Comparison of ENCODE assay signal across 18 mouse cellular contexts in genomic region chr6:55646111-55646823, GRCm38 (mm10). TPM values are rescaled to one million over a fixed set of nuclear protein-coding genes. Genes with fewer than 3 reads are reported as not detected.
DNase-seq lines count a peak whose midpoint lies in the region; ATAC-seq and TF ChIP-seq lines count a peak whose summit lies in the region.
"Had no signal": no experiment of that assay in that cellular context is flagged by ENCODE, and none has a peak within 500 bp of the region (broad histone marks: within the 10 kb centered on the region; RNA-seq: fewer than 3 reads in every experiment).

No protein-coding gene starts in this region.

- WGBS in neural tube, embryonic 13.5 days: 51% methylated on average over 14 of the region's 14 CpGs
- WGBS in neural tube, embryonic 15.5 days: 46% methylated on average over 14 of the region's 14 CpGs
- 48% methylated on average over 14 of the region's 14 CpGs for WGBS in hindbrain, postnatal 0 days

- TF ChIP-seq CTCF in hindbrain, postnatal 0 days (IDR thresholded peaks at IDR 0.05; ENCODE audit: low read depth): no peak

- peaks cover 59% of the 10 kb centered on the region for H3K4me1 ChIP-seq in neural tube, embryonic 13.5 days (replicated peaks)
- peaks cover 36% of the 10 kb centered on the region for H3K4me1 ChIP-seq in neural tube, embryonic 15.5 days
- H3K4me1 ChIP-seq in hindbrain, postnatal 0 days (ENCODE audit: insufficient read depth, low read length): peaks cover 11% of the 10 kb centered on the region; the same call in 1 of the 2 replicates

- ATAC-seq in neural tube, embryonic 13.5 days (ENCODE audit: low read depth): 0 out of 2 replicates have a peak, but pooled peaks have one; percentile 29
- ATAC-seq in neural tube, embryonic 15.5 days (ENCODE audit: low FRiP score): no peak
- peak; percentile 60 for ATAC-seq in hindbrain, postnatal 0 days
- ATAC-seq in frontal cortex, adult (ENCODE audit: low TSS enrichment): no peak
- ATAC-seq: intestine, postnatal 0 days; Patski had no signal

- H3K27ac ChIP-seq in neural tube, embryonic 13.5 days (replicated peaks): peak overlapping the region; percentile 38
- no peak overlapping the region for H3K27ac ChIP-seq in neural tube, embryonic 15.5 days (replicated peaks)
- H3K27ac ChIP-seq in hindbrain, postnatal 0 days: peak overlapping the region; percentile 9; the same call in 1 of the 2 replicates
- H3K27ac ChIP-seq: limb, embryonic 13.5 days had no signal

- peak; percentile 17 to 28 for DNase-seq in cerebellum, postnatal 25 days
- no peak for DNase-seq in cerebellum, adult 18-20 months
- DNase-seq in hindbrain, postnatal 0 days (ENCODE audit: low spot score): peak; percentile 40
- DNase-seq in kidney, adult 18-20 months: no peak
- no peak for DNase-seq in frontal cortex, postnatal 25 days (ENCODE audit: low spot score in 2 of 2)
- DNase-seq: gastrocnemius, postnatal 36 days; kidney, postnatal 36 days; lung, postnatal 4 days; right cerebral cortex, postnatal 25 days had no signal

- 0 out of 2 replicates have a peak overlapping the region, but pooled peaks have one; percentile 5 for H3K4me2 ChIP-seq in neural tube, embryonic 13.5 days
- no peak overlapping the region for H3K4me2 ChIP-seq in neural tube, embryonic 15.5 days
- H3K4me2 ChIP-seq in hindbrain, postnatal 0 days (ENCODE audit: low read depth, low read length): 0 out of 2 replicates have a peak overlapping the region, but pooled peaks have one; percentile 2
- H3K4me2 ChIP-seq: limb, embryonic 13.5 days had no signal

- H3K9me3 ChIP-seq in neural tube, embryonic 13.5 days: no peaks in the 10 kb centered on the region
- H3K9me3 ChIP-seq in neural tube, embryonic 15.5 days (replicated peaks): no peaks in the 10 kb centered on the region
- no peaks in the 10 kb centered on the region for H3K9me3 ChIP-seq in hindbrain, postnatal 0 days (ENCODE audit: low read length)
- H3K9me3 ChIP-seq: limb, embryonic 13.5 days had no signal

- peak overlapping the region; percentile 31; the same call in 1 of the 2 replicates for H3K9ac ChIP-seq in neural tube, embryonic 13.5 days
- H3K9ac ChIP-seq in neural tube, embryonic 15.5 days (replicated peaks): no peak overlapping the region
- H3K9ac ChIP-seq in hindbrain, postnatal 0 days (replicated peaks; ENCODE audit: low read length): no peak overlapping the region
- H3K9ac ChIP-seq: limb, embryonic 13.5 days had no signal

- H3K4me3 ChIP-seq in neural tube, embryonic 13.5 days: no peak overlapping the region
- H3K4me3 ChIP-seq in neural tube, embryonic 15.5 days (replicated peaks): no peak overlapping the region
- H3K4me3 ChIP-seq in hindbrain, postnatal 0 days (ENCODE audit: low read length): no peak overlapping the region
- H3K4me3 ChIP-seq: left cerebral cortex, adult 2 months; limb, embryonic 13.5 days had no signal

- H3K27me3 ChIP-seq in neural tube, embryonic 13.5 days: no peaks in the 10 kb centered on the region
- H3K27me3 ChIP-seq in neural tube, embryonic 15.5 days (replicated peaks): no peaks in the 10 kb centered on the region
- no peaks in the 10 kb centered on the region for H3K27me3 ChIP-seq in hindbrain, postnatal 0 days (ENCODE audit: insufficient read depth, low read length)
- H3K27me3 ChIP-seq: limb, embryonic 13.5 days had no signal

- H3K36me3 ChIP-seq in neural tube, embryonic 13.5 days: no peaks in the 10 kb centered on the region
- no peaks in the 10 kb centered on the region for H3K36me3 ChIP-seq in neural tube, embryonic 15.5 days
- no peaks in the 10 kb centered on the region for H3K36me3 ChIP-seq in hindbrain, postnatal 0 days (ENCODE audit: insufficient read depth, low read length)
- H3K36me3 ChIP-seq: limb, embryonic 13.5 days had no signal

RNA-seq across cellular contexts. Expression of gene Neurod6, which starts 34.8 kb away (rescaled TPM):
- polyA plus RNA-seq in neural tube, embryonic 13.5 days (2015; fragmentation: Nextera tagmentation; extraction: Ambion mirVana): 107 and 114 TPM in 2 replicates
- polyA plus RNA-seq in neural tube, embryonic 15.5 days (2015; fragmentation: Nextera tagmentation; extraction: Ambion mirVana): 42.0 and 54.7 TPM in 2 replicates
- 20.9 and 24.3 TPM in 2 replicates for total RNA-seq in hindbrain, postnatal 0 days (2014; rRNA removed)
- 29.2 and 31.1 TPM in 2 replicates for polyA plus RNA-seq in hindbrain, postnatal 0 days (2015; fragmentation: Nextera tagmentation; extraction: Ambion mirVana)
- total RNA-seq: gastrocnemius, postnatal 36 days had no signal
- polyA plus RNA-seq: heart, postnatal 0 days; limb, embryonic 13.5 days; liver, embryonic 16.5 days; Patski had no signal

Comparison
In these comparisons a context has a peak if more than half of its experiments do, and no peak if none do; other contexts are left out.
1. DNase-seq: peak in cerebellum, postnatal 25 days (2 of 2) and hindbrain, postnatal 0 days (single experiment); none in cerebellum, adult 18-20 months (0 of 2), kidney, adult 18-20 months (single experiment) and frontal cortex, postnatal 25 days (0 of 2).
2. ATAC-seq: peak in neural tube, embryonic 13.5 days (single experiment) and hindbrain, postnatal 0 days (single experiment); none in neural tube, embryonic 15.5 days (single experiment) and frontal cortex, adult (single experiment).